Mouse (Mus musculus) CD4-positive helper T cell, adult 2 months (primary cell): ENCODE measurements around the gene Lztfl1.
"Not testable (repeated sequence)": the region's sequence is repeated elsewhere in the genome, so short reads cannot be mapped to it uniquely, and the experiment has no call there.

ENCODE experiments used
- DNase-seq: peaks from one replicate; pipeline ENCODE4 v3.0.0-alpha.2; 2012; ENCODE audit warnings: low read depth, missing footprints, low spot score

Lztfl1 gene

DNA sequence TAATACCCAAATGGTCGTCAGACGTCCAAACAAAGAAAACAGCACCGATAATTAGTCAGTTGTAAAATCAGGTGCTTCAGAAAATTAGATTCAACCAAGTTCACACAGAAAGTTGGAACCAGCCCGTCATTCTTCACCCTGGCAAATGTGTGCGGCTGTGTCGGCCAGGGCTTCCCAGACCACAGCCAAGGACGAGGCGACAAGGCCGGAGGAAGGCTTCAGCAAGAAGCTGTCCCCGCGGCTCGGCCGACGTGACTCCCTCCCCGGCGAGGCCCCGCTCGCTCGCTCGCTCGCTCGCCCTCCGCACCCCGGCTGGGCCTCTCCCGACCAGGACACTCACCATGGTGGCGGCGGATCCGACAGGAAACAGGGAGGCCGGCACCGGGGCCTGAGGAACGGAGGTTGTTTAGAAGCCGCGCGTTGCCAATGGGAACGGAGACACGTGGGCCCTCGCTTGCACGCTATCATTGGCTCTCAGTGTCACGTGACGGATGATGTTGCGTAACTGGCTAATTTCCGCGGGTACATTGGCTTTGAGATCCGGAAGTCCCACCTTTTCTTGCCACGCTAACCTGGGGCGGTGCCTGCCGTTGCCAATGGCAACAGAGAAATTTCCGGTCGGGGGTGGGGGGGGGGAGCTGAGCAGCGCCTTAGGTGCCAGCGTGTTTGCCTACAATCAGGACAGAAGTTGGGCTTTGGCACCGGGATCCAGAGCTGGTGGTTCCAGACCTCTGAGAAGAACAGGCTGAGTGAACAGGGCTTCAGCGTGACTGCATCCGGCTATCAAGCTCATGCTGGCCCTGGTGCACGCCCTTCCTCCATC is at the start of gene Lztfl1:
Lztfl1 (minus strand) TSS at position 512 of the 823 bp plus-strand sequence.
- DNase-seq: peak; percentile 98

DNA sequence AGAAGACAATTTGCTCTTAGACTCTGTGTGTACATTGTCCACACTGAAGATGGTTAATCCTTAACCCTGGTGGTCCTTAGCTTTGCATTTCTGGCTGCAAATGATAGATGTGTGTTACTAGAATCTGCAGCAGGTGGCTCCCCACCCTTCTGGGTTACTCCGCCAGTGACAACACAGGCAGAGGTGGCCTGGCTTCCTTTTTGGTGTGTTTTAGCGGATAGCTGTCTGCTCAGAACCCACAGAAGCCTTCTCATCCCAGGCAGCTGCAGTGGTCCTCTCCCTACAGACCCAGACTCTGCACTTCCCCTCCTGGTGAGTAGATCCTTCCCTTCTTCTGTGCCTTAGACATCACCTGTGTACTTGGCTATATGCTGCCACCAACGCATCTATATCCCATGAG is 49.5 kb upstream of the Lztfl1 start:
- no peak for DNase-seq

DNA sequence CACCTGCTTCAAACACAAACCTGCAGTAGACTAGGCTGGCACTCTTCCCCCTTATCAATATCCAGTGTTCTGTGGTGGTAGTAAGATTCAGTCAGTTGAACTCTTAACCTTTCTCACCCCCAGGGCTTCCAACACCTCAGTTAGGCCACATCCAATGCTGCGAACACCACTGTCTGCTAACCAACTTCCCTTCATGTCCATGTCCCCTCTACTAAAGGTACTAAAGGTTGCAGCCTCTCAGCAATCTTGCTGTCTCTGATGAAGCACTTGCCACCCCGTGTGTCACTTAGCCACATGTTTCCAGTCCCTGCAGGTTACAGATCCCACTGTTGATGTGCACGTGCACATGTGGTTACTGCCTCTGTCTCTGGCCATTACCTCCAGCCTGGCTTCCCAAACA is 46.3 kb upstream of the Lztfl1 start:
- DNase-seq: no peak

DNA sequence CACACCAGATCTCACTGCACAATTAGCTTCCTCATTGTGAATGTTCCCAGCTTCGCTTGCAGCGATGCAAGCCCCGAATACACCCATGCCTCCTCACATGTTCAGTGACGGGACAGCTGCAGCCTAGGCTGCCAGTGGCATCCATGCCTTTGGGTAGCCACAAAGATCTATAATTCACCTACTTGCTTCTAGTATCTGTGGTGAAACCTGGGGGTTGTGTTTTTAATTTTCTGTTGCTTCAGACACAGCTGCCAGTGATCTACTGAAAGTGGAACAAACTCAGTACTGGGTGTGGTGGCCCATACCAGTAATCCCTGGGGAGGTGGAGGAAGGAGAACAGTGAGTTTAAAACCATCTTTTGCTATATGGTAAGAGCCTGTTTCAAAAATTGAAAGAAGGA is 45.4 kb upstream of the Lztfl1 start:
- no peak for DNase-seq

DNA sequence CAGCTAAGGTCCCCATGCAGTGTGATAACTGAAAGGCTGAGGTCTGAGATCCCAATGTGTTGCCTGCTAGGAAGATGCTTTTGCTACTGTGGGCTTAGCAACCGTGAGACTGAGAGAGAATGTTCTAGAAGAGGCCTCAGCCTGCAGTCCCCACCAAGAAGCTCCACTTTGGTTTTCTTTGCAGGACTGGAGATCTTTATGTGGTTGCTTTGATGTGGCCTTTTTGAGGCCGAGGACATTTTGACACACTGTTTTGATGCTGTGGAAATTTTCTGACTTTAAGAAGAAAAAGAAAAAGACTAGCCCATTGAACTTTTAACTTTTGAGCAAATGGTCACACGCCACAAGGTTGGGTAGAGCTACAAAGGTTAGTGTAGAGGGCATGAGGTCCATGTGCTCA is 43.3 kb upstream of the Lztfl1 start:
- peak; percentile 56 for DNase-seq

DNA sequence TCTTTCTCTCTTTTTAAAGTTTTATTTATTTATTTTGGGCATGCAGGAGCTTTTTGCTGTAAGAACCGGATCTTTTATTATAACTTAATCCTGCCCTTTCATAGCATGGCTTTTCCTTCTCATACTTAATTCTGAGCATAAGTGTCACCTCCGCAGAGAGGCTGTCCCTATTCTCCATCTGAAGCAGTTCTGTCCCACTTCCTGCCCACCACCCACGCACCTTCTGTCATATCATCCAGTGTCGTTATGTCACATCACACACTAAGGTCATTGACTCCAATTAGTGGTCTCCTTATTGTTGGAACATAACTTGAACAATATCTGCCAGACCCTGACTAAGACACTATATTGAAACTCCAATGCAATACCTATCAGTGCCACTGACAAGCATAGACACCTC is 41.1 kb upstream of the Lztfl1 start:
- peak; percentile 50 for DNase-seq

DNA sequence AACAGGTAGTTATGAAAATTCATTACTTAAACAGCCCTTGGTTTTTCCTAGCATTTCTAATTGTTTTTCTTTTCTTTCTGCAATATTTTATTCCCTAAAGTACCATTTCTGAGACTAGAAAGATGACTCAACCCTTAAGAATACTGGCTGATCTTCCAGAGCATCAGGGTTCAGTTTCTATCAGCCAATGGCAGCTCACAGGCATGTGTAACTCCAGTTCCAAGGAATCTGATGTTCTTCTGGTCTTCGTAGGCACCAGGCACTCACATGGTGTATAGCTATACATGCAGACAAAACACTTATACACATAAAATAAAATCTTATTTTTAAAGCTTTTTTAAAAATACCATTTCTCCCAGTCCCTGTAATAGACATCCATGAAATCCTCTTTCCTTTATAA is 40.7 kb upstream of the Lztfl1 start:
- no peak for DNase-seq

DNA sequence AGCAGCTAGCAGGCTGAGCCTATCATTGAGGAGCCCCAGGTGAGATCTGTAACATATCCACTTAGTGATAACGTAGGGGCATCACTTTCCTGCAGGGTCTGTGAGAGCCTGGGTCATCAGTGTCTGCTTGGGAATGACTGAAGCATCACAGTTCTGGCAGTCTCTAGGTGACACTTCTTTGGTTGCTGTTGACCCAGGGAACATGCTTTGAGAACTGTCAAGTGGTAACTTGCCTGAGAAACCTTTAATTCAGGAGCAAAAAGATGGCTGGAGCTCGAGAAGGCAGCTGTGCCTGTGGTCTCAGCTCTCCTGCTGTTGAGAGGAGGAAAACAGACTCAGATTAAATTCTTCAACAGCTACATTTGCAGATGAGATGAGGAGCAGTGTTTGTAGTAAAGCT is 39.8 kb upstream of the Lztfl1 start:
- DNase-seq: no peak

DNA sequence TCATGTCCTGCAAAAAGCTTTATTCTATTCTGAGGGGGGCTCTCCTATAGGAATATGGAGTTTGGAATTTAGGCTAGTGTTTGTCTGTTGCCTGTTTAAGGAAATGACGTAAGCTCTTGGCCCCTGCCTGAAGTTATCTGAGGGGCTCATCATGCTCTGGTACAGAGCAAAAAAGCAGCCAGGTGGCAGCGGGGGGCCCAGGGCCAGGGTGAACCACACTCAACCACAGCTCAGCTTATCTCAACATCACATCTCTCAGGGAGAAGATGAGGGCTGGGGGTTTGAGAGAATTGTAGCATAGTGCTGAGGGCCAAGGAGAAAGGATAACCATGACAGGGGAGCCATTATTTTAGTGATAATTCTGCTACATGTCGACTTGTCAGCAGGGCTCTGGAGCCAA is 39.3 kb upstream of the Lztfl1 start:
- DNase-seq: peak; percentile 59

DNA sequence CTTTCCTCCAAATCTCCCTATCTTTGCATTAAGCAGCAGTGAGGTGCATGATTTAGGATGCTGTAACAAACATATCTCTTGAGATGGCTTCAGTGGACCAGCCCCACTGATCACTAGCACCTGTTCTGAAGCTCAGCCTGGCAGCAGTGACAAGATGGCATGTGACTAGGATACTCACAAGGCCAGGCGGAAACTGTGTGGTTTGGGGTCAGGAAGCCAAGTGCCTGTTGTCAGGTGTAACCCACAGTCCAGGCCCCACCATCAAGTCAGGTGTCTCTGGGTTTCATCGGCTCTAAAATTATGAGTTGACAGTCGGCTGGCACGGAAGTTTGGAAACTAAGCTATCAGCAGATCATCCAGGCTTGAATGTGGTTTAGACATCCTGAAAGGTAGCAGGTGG is 36.8 kb upstream of the Lztfl1 start:
- peak; percentile 90 for DNase-seq

DNA sequence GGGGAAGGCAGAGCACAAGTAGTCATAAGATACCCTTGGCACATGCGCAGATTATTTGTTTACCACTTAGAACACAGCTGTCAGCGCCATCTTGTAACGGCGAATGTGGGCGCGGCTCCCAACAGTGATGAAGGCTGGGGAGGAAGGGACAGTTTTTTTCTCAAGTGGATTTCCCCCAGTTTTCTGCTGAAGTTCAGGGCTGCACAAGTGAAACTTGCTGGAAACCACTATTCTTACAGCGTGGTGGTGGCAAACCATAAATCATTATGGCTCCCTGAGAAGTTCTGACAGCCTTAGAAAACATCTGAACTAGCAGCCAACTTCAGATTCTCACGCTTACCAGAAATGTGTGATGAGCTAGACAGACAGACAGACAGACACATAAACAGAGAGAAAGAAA is 32.2 kb upstream of the Lztfl1 start:
- DNase-seq: not testable (repeated sequence)

DNA sequence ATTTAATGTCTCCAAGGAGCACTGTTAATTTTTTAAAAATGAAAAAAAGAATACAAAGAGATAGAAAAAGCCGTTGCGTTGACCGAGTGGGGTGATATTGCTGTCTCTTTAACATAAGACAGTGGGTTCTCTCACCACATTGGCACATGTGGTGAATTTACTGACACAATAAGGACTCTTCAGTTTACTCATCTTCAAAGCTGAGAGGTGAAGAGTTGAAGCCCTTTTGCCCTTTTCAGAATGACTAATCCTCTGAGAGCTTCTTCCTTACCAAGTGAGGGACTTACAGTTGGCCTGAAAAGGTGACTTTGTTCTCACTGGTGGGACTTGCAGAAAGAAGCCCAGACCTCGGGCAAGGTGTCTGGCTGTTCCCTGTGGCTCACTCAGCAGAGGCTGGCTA is 23.3 kb upstream of the Lztfl1 start:
- no peak for DNase-seq

DNA sequence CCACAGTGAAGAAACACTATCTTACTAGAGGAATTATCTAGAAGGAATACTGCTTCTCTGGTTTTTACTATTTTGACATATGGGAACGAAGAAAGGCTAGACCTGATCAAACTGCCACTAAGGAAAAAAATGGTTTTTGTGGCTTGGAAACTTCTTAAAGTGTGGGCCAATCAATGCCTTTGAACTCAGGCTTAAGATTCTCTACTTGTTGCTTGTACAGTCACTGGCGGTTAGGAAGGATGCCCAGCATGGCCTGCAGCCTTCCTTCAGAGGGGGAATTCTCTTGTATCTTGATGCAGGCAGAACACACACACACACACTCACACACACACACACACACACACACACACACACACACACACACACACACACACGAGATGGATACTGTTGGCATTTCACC is 16.6 kb upstream of the Lztfl1 start:
- DNase-seq: peak; percentile 61

DNA sequence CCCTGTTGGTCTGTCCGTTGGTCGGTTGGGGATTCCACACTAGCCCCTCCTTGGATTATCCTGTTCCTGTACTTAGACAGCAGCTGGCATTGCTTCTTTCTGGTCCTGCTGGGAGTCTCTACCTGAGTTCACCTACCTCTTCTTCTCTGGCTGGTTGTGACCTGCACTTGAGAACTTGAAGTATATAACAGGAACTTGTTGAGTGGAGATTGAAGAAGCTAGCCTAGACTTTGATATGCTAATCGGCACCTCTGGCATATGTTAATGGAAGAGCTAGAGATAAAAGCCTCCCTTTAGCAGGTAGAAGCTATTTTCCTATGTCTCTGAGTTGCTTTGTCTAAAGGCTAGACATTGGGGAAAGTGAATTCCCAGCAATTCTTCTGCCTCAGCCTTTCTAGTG is 13.8 kb upstream of the Lztfl1 start:
- no peak for DNase-seq

DNA sequence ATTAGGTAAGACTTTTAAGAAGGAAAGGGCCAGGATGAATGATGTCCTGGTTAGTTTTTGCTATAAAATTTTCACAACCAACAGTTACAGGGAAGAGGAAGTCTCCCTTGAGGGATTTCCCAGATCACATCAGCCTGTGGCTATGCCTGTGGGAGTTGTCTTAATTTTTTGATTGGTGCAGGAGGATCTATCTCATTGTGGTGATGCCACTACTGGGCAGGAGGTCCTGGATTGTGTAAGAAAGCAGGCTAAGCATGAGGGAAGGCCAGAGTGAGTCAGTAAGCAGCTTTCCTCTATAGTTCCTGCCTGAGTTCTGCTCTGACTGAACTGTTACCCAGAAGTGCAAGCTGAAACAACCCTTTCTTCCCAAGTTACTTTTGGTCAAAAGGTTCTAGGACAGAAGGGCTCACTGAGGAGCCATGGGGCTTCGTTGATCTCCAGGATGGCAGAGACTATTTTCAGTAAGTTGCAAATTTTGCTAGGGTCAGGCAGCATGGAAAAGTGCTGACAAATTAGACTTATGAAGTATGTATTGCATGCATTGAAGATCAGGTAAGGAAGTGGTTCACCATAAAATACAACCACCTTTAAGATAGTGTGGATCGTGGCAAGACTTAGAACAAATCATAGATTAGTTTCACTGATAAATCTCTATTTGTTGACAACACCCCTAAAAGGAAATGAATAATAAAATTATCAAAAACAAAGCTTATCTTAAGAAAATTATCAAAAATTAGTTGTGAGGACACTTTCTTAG is 5.4 kb upstream of the Lztfl1 start:
- DNase-seq: peak; percentile 56

DNA sequence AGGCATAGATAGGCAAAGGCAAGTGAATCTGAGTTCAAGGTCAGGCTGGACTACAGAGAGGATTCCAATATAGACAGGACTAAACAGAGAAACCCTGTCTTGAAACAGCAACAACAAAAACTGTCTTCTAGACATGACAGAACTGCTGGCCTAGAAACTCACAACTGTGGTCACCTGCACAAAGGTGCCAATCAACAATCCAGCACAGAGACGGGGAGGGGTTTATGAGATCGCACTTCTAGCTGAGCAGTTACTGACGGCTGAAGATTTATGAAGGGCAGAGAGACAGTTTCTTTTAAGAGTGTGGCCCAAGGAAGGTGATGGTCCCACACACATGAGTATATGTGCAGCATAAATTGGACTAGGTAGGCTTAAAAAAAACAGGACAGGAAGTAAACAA is 1.2 kb downstream of the Lztfl1 start:
- peak; percentile 16 for DNase-seq

DNA sequence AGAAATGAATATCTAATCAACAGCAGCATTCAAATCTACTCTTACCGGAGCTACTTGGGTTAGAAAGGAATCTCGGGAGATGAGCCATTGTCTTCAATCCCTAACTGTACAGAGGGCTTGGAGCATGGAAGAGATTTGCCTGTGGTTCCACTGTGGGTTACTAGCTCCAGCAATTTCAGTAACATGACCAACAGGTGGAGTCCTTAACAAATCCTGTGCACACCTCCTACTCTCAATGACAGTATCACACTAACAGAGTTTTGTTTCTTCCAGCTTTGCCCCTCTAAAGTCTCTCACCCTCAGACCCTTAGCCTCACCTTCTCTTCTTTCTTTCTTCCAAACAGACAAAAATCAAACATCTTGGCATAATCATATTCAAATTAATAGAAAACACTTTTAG is 4.4 kb downstream of the Lztfl1 start:
- DNase-seq: peak; percentile 26

DNA sequence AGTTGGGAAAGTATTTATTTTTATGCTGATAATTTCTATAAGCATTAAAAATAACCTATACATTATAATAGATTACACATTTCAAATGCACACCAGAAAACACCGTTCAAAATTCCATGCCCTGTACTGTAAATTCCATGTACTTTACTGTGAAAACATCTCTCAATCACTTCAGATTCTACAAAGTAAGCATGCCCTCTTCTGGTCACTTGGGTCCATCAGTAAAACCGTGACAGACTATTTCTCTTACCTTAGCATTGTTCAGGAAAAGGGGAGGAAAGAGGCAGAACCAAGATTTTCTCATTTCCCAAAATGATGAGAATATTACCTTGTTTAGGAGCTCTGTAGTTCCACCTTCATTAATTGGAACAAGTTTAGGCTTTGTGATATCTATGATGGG is 8.3 kb downstream of the Lztfl1 start:
- DNase-seq: no peak

DNA sequence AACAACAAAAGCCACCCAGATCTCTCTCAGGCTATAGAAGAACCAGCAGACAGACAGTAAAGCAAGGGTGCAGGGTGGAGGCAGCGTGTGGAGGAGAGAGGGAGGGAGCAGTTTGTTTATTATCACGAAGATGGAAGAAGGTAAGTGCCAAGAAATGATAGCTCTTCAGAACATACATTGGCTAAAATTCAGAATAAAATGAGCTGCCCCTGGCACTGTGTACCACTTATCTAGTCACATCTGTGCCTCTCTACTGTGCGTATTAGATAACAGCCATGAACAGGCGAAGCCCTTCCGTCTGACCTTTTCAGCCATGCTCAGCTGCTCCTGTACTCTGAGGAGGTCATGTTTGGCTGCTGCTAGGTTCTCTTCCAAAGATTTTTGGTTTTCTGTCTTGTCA is 15.7 kb downstream of the Lztfl1 start:
- no peak for DNase-seq

DNA sequence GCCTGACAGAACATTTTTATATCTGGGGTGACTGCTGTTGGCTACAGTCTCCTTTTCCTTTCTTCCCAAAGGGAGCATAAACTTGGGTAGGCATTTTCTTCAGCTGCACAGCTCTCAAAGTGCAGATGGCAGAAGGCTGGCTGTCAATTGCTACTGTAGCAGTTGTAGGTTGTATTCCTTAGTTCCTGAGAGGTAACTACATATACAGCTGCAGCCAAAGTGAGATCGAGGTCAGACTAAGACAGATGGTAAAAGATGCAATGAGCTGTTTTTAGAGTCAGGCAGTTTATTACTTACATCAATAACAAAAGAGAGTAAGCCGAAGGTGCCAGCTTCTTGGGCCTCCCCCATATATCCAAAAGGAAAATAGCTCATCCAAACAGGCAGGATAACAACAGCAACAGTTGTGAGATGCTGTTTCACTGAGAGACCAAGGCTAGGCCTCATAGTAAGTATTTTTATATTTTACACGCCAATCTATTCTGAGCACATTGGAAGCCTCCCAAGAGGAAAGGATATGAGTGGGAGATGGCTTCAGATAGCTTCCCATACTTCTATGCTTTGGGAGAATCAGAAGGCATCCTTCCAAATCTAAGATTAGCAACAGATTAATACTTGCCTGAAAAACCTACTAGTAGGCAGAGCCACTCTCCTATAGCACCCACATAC is 21.7 kb downstream of the Lztfl1 start:
- no peak for DNase-seq

DNA sequence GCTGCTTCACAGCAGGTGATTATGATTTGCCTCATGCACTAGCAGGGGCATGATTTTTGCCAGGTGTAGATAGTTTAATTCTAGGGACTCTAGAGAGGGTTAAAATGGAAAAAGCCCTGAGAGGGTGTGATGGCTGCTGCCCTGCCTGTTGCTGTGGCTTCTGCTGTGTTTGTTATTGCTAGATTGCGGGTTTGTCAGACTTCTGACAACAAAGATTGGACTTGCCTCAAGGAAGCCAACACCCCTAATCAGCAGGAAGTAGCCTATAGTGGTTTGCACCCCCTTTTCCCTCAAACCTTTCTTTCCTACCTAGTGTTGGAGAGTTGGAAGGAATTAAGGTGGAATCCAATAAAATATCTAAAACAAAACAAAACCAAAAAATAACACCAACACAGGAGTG is 29.3 kb downstream of the Lztfl1 start:
- DNase-seq: no peak

DNA sequence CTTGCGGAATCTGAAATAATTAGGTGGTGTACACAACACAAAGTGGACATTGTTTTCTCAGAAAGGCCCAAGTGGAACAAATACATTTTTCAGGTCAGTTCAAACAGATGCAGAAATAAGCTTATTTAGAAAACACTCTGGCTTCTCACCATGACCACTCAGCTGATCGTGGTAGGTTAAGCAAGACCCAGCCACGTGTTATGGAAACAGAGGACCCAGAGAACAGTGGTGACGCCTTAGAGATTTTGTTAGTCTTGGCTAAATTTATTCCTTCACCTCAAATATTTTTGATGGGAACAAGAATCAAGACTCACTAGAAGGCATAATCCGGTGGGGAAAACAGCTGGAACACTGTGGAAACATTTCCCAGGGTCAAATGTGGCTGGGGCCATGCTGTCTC is 31.3 kb downstream of the Lztfl1 start:
- no peak for DNase-seq

DNA sequence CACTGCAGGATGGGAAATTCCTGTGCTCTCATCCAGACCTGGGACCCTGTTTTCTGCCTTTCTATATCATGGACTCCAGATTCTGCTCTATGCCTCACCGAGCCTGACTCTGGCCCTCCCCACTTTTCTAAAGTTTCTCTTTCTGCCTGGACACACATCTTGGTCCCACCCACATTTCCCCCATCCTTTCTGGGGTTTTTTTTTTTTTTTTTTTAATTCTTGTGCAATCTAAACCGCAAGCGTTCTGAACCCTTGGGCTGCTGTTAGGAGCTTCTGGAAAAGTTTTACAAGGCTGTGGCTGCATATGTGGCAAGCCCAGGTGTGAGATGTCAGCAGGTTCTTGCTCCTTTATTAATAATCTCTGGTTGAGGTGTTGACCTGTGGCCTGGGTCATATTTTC is 33.8 kb downstream of the Lztfl1 start:
- no peak for DNase-seq
